Mouse (Mus musculus) bone marrow, adult 2 months (tissue): Measurements from ENCODE around the gene Usp6nl.

Source experiments
- CTCF ChIP-seq: fragments of 200-500 bp; IDR thresholded peaks from 2 replicates; pipeline ENCODE4 v1.5.1; 2011; ENCODE audit warnings: low read length, control low read depth; ENCODE audit not compliant: control insufficient read depth, insufficient read depth
- POLR2A ChIP-seq: fragments of 200-500 bp; IDR thresholded peaks from 2 replicates; pipeline ENCODE4 v1.6.1; 2011; ENCODE audit warnings: low read depth, mild to moderate bottlenecking, control low read depth, low read length, borderline replicate concordance; ENCODE audit not compliant: control insufficient read depth

- TF ChIP-seq POLR2A: no peak
- no peak for TF ChIP-seq CTCF
Observed at GRCm38 (mm10) chr2:6450544-6450943, 128.1 kb downstream of the Usp6nl start.
